Mouse (Mus musculus): Measurements from ENCODE around the gene Nkx2-3. TPM values are rescaled to one million over a fixed set of nuclear protein-coding genes. Genes with fewer than 3 reads are reported as not detected.
A peak's percentile ranks its signal among the peaks of the same experiment; 100 is the strongest.

Gene Nkx2-3
- total RNA-seq, 2 experiments from 2014 or later, result not detected

DNA sequence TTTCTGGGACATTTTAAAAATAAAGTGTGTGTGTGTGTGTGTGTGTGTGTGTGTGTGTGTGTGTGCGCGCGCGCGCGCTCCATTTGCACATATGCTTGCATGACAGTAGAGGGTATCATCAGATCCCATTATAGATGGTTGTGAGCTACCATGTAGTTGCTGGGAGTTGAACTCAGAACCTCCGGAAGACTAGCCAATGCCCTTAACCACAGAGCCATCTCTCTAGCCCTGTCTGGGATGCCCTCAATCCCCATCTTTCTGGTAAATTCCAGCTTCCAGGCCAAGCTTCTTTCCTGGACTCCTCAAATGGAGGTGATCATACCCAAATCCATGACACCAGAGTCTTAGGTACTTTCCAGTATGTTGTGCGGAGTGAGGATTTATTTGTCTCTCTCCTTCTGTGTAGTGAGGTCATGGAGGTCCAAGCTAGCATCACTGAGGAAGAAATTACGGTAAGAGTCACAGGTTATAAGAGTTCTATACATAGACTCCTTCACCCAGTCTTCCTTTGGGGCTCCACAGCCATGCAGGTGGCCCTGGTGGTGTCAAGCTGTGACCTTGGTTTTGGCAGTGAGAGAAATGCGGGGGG, 5.7 kb downstream of the Nkx2-3 start:
- no peak for ATAC-seq (ENCODE audit: poor library complexity, severe bottlenecking)

DNA sequence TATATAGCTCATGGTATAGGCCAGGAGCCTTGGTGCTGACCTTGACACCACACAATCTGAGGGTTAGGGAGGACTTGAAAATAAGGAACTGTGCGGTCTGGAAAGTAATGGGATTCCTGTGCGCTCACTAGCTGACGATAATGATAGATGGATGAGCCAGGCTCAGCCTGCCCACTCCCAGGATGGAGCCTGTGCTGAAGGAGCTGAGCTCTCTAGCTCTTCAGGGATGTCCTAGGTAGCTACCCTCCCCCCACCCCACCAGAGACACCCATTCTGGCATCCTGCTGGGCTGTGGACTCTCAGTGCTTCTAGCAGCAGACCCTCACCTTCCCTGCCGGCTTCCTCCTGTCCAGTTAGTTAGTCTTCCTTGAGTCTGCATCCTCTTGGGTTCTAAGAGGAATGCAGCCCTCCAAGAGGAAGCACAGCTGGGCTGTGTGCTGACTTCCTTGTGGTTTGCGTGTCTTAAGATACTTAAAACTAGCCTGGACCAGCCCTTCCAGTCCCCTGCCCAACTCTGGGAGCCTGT, 6.4 kb downstream of the Nkx2-3 start:
- ATAC-seq (ENCODE audit: poor library complexity, severe bottlenecking), result no peak

DNA sequence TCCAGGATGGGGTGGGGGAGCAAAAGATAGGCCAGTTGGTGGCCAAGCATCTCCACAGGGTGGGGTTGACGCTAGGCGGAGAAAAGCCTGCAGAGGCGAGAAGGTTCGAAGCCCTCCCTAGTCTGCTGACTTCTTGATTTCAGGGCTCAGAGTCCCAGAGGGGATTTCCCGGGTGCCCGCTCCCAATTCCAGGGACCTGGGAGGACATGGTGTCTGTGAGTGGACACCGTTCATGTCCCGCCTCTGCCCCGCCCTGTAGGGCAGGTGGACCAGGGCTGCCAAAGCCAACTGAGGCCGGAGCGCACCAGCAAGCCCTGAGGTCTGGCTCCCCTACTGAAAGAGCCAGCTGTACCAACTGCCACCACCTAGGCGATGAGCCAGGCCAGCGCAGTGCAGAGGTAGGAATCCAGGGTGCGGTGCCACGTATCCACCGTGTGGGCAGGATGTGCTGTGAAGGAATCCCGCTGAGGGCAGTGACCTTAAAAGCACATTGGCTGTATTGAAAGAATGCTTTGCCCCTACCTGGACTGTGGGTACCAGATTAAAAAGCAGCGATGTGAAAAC, 7.9 kb downstream of the Nkx2-3 start:
- no peak for ATAC-seq (ENCODE audit: poor library complexity, severe bottlenecking)

DNA sequence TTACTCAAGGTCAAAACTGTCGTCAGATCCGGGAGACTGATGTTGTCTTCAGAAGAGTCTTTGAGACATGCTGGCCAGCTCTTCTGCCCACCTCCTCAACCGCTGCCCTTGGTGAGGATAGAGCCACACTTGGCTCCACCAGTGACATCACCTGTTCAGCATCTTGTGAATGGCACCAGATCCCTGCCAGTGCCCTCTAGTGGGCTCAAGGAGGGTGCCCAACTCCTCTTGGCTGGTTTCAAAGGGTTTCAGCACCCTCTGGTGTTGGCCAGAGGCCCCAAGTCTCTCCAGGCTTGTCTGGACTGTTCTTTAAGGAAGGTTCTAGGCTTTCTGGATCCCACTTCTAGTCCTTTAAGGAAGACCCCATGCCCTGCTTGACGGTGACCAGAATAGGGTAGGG, 11.8 kb downstream of the Nkx2-3 start:
- ATAC-seq (ENCODE audit: poor library complexity, severe bottlenecking), result peak; percentile 84

GRCm38 (mm10) chr19:43626160-43626559, 14.0 kb downstream of the Nkx2-3 start:
- ATAC-seq (ENCODE audit: poor library complexity, severe bottlenecking), result no peak

- ATAC-seq (ENCODE audit: poor library complexity, severe bottlenecking), result no peak
Measured at GRCm38 (mm10) chr19:43627345-43627744, 15.2 kb downstream of the Nkx2-3 start.

- ATAC-seq (ENCODE audit: poor library complexity, severe bottlenecking), result no peak
Measured at GRCm38 (mm10) chr19:43629088-43629487, 17.0 kb downstream of the Nkx2-3 start.

DNA sequence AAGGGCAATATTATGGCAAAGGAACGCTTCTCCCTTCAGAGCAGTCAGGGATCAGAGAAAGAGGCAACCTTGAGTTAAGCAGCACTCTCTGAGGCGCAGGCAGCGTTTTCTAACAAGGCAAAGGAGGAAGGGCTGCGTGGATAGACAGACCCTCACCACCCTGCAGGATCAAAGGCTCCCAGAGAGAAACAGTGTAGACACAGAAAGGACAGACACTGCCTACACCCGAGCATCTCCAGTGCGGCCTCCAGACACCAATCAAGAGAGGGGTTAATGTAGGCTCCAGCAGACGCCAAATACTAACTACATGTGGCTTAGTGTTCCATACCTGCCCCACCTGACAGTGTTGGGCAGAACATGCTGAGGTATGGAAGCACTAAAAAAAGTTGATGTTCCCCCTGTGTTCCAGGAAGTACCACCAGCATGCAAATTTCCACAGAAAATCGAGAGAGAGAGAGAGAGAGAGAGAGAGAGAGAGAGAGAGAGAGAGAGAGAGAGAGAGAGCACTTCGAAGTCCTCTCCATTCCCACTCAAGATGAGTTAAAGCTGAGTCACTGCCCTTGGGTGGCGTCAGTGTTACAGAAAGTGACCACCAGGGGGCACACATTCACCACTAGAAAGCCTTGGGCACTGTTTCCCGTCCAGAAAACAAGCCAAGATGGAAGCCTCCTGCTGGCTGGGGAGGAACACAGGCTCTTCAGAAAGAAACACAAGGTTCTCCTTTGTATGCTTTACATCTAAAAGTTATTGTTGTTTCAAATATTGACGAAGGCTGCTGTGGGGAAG, 18.5 kb downstream of the Nkx2-3 start:
- peak; percentile 100 for ATAC-seq (ENCODE audit: poor library complexity, severe bottlenecking)

DNA sequence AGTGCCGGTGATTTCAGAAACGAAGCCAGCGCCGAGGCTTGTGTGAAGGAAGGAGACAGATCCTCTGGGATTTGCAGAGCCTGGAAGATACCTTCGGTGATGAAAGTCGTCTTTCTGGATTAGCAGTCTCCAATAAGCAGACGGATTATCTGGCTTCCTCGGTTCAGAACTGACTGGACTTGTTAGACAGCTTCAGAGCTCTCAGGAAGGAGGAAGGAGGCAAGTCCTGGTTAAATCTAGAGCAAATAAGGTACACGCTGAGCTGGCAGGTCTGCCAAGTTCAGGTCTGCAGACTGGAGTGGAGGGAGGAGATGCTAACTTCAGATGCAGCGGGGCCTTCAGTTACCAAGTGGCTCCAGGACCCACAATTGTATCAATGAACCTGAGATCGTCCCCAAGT, 29.7 kb downstream of the Nkx2-3 start:
- ATAC-seq (ENCODE audit: poor library complexity, severe bottlenecking), result no peak

DNA sequence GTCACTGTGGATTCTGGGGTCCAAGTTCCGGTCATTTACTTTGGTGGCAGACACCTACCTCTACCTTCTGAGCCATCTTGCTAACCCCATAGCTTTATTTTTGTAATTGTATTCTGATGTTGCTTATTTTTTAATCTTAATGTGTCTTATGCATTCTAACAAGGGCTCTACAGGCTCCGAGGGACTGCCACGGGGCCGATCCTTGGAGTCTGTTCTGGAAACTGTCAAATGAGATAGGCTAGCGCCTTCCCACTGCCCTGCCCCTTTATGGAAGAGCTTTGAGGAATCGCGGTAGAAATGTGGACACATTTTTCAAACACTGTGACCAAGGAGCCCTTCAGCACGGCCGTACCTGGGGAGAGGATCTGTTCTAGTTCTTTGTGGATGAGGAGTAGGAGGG, 30.7 kb downstream of the Nkx2-3 start:
- ATAC-seq (ENCODE audit: poor library complexity, severe bottlenecking), result no peak

DNA sequence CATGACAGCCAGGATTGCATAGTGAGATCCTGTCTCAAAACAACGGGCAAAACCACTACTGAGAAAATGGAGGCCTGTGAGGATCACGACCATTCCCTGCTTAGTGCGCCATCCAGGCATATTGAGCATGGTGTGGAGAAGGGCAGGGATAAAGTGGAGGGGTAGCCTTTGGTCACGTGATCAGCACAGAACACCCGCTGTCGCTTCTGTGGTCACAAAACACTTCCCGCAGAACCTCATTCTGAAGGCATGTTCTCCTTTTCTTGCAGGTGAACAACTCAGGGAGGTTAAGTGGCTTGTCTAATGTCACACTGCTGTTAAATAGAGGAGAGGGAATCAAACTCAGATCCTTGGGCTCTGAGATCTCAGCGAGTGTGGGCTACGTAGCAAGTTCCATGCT, 33.4 kb downstream of the Nkx2-3 start:
- ATAC-seq (ENCODE audit: poor library complexity, severe bottlenecking), result 0 out of 2 replicates have a peak, but pooled peaks have one; percentile 16

DNA sequence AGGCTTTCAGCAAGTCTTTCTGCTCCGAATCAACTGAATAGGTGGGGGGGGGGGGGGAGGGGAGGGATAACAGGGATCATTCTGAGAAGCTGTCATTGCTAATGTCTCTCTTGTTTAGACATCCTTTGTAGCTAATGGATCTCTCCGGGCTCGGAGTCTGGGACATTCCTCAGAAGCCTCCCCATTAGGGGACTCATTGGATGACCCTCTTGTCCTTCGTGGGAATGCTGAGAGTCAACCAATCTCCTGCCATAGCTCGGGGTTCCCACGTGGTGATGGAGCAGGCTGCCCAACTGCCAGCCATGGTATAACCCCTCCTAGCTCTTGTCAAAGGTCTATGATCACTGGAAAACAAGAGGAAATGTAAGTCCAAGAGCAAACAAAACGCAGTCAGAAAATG, 34.7 kb downstream of the Nkx2-3 start:
- no peak for ATAC-seq (ENCODE audit: poor library complexity, severe bottlenecking)

DNA sequence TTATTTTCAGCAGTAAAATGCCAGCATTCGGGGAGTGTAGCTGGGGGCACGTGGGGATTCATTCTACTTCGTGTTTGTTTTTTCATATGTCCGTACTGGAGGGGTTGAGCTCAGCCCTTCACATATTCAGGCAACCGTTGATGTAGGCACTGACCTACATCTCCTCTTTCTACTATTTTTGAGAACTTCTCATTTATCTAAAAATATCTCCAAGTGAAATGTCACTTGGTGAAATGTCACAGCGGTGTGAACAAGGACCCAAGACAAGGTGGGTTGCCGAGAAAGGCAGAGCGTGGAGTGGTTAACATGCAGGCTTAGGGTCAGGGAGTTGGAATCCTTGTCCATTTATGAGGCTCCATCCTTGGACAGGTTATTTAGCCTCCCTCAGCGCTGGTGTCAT, 35.1 kb downstream of the Nkx2-3 start:
- ATAC-seq (ENCODE audit: poor library complexity, severe bottlenecking), result no peak

- ATAC-seq (ENCODE audit: poor library complexity, severe bottlenecking), result peak; percentile 97
Measured at GRCm38 (mm10) chr19:43648343-43648742, 36.2 kb downstream of the Nkx2-3 start.

GRCm38 (mm10) chr19:43651241-43651785, 39.2 kb downstream of the Nkx2-3 start:
- ATAC-seq (ENCODE audit: poor library complexity, severe bottlenecking), result no peak

DNA sequence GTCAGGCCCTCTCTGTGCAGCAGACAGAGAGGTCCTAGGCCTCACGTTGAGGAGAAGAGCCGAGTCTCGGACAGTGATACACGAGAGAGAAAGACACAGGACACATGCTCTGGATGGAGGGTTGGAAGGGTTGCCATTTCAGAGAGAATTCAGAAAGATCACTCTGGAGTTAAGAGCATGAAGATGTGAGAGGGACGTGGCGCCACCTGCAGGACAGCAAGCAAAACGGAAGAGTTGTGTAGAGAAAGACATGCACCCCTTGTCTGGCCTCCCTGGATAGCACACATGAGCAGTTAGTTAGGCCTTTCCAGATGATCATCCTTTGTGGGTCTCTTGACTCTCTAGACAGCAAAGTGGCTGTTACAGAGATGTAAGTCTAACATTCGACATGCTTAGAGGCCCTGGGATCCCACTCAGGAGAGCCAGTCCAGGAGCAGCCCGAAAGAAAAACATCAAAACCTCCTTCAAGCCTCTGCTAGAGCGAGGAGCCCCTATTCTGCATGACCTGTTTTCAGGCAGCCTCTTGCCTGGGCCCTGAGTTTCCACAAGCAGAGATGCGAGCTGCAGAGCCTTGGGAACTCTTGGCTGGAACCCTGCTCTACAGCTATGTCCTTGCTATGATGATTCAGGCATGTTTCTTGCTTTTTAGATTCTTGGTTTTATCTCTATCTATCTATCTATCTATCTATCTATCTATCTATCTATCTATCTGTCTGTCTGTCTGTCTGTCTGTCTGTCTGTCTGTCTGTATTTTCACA, 43.8 kb downstream of the Nkx2-3 start:
- ATAC-seq (ENCODE audit: poor library complexity, severe bottlenecking), result peak; percentile 91

- ATAC-seq (ENCODE audit: poor library complexity, severe bottlenecking), result no peak
Measured at GRCm38 (mm10) chr19:43659632-43660031, 47.5 kb downstream of the Nkx2-3 start.

GRCm38 (mm10) chr19:43660774-43661173, 48.6 kb downstream of the Nkx2-3 start:
- no peak for ATAC-seq (ENCODE audit: poor library complexity, severe bottlenecking)

- ATAC-seq (ENCODE audit: poor library complexity, severe bottlenecking), result no peak
Measured at GRCm38 (mm10) chr19:43662176-43662967, 50.2 kb downstream of the Nkx2-3 start.

DNA sequence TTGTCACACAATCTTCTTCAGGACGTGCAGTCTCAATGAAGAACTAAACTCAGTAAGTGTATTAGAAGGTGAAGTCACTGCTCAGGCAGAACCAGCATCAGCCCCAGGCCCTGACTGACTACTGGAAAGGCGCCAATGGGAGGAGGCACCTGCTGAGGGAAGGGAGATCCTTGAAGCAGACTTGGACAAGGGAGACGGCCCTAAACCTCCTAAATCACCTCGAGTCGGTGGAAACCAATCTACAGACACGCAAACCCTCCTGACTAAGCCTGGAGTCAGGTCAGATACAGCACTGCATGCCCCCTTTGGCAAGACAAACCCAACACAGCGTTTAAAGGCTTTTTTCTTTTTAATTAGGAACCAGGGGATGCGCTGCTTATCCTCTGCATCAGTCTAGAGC, 51.3 kb downstream of the Nkx2-3 start:
- ATAC-seq (ENCODE audit: poor library complexity, severe bottlenecking), result no peak
